Mouse (Mus musculus): ENCODE data around the gene Fam163a. TPM values are rescaled to one million over a fixed set of nuclear protein-coding genes. Genes with fewer than 3 reads are reported as not detected.

The Fam163a gene
- polyA plus RNA-seq, 1 experiment, result 0.23 TPM

GRCm38 (mm10) chr1:156192853-156193252 lies 12.0 kb downstream of the Fam163a start:
- TF ChIP-seq CTCF (IDR thresholded peaks at IDR 0.05; ENCODE audit: borderline replicate concordance, control insufficient read depth, extremely low read depth, insufficient read depth, low read length, poor library complexity) (no peak), POLR2A (IDR thresholded peaks at IDR 0.05; ENCODE audit: control insufficient read depth, extremely low read depth, insufficient read depth, low read length, poor library complexity) (no peak)
- Histone ChIP-seq H3K36me3 (ENCODE audit: control insufficient read depth, insufficient read depth, low read length) (no peaks in the 10 kb centered on the region), H3K4me1 (replicated peaks; ENCODE audit: control insufficient read depth, insufficient read depth, low read length) (no peaks in the 10 kb centered on the region), H3K27me3 (ENCODE audit: control insufficient read depth, insufficient read depth, low read length) (no peaks in the 10 kb centered on the region), H3K27ac (ENCODE audit: control insufficient read depth, insufficient read depth, low read length) (no peak overlapping the region), H3K4me3 (ENCODE audit: control insufficient read depth, insufficient read depth, low read length) (no peak overlapping the region)
- no peak for DNase-seq
- 94% methylated on average over 7 of the region's 7 CpGs for WGBS

- no peak overlapping the region for H3K4me3 ChIP-seq (ENCODE audit: control insufficient read depth, insufficient read depth, low read length)
- DNase-seq, result no peak
- H3K27ac ChIP-seq (ENCODE audit: control insufficient read depth, insufficient read depth, low read length), result no peak overlapping the region
- no peaks in the 10 kb centered on the region for H3K27me3 ChIP-seq (ENCODE audit: control insufficient read depth, insufficient read depth, low read length)
- H3K36me3 ChIP-seq (ENCODE audit: control insufficient read depth, insufficient read depth, low read length), result no peaks in the 10 kb centered on the region
- WGBS, result 96% methylated on average over 3 of the region's 3 CpGs
- TF ChIP-seq POLR2A (IDR thresholded peaks at IDR 0.05; ENCODE audit: control insufficient read depth, extremely low read depth, insufficient read depth, low read length, poor library complexity) (no peak), CTCF (IDR thresholded peaks at IDR 0.05; ENCODE audit: borderline replicate concordance, control insufficient read depth, extremely low read depth, insufficient read depth, low read length, poor library complexity) (no peak)
- H3K4me1 ChIP-seq (replicated peaks; ENCODE audit: control insufficient read depth, insufficient read depth, low read length), result no peaks in the 10 kb centered on the region
Measured at GRCm38 (mm10) chr1:156186646-156187045, 18.2 kb downstream of the Fam163a start.

DNA sequence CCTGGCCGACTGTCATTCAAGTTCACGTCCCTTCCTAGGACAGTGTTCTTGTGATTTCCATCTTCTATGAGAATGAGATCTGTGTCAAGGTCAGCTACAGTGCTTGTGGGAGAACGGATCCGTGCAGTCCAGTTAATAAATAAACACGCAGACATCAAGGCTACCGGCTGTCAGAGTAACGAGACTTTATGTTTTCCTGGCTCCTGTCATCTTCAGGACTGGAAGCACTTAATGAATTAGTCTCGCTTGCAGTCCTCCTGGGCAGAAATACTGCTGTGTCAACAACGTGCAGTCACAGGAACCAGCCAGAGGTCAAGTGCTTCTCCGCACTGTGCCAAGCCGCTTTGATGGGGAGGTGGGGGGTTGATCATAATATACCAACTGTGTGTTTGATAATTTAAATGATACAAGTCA lies 20.7 kb downstream of the Fam163a start:
- DNase-seq, result no peak
- Histone ChIP-seq H3K36me3 (ENCODE audit: control insufficient read depth, insufficient read depth, low read length) (no peaks in the 10 kb centered on the region), H3K27ac (ENCODE audit: control insufficient read depth, insufficient read depth, low read length) (no peak overlapping the region)

DNA sequence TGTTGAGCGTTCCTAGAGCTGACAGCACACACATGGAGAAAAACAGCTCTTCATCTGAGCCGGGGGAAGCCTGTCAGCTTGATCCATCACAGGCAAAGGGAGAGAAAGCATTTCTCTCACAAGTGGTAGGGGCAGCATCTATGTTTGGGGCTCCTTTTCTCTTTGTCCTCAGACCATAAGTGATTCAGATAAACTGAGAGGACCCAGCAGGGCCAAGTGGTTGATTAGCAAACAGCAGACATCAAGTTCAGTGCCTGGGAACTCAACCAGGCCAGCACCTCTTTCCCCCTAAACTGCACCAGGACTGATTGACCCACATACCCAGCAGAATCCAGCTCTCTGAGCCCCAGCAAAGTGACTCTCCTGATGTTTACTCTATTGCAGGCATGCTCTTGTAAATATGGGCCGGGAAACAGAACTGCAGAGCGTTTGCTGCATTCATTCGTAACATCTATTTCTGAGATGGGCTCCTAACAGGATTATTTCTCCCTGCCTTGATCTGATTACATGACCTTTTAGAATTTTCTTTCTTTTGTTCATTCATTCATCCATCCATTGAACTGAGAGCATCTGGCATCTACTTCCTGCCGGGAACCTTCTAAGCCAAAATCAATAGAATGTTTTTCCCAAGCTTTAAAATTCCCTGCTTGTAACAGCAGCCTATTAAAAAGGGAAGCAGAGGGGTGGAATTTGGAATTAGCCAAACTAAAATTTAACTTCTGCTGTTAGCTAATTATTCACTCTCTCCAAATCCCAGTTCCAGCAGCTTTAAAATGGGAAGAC lies 21.5 kb downstream of the Fam163a start:
- DNase-seq, result no peak
- H3K4me3 ChIP-seq (ENCODE audit: control insufficient read depth, insufficient read depth, low read length), result no peak overlapping the region
- no peaks in the 10 kb centered on the region for H3K4me1 ChIP-seq (replicated peaks; ENCODE audit: control insufficient read depth, insufficient read depth, low read length)
- 94% methylated on average over 6 of the region's 6 CpGs for WGBS
- no peaks in the 10 kb centered on the region for H3K36me3 ChIP-seq (ENCODE audit: control insufficient read depth, insufficient read depth, low read length)
- TF ChIP-seq POLR2A (IDR thresholded peaks at IDR 0.05; ENCODE audit: control insufficient read depth, extremely low read depth, insufficient read depth, low read length, poor library complexity), result no peak
- TF ChIP-seq CTCF (IDR thresholded peaks at IDR 0.05; ENCODE audit: borderline replicate concordance, control insufficient read depth, extremely low read depth, insufficient read depth, low read length, poor library complexity), result no peak
- no peaks in the 10 kb centered on the region for H3K27me3 ChIP-seq (ENCODE audit: control insufficient read depth, insufficient read depth, low read length)
- H3K27ac ChIP-seq (ENCODE audit: control insufficient read depth, insufficient read depth, low read length), result no peak overlapping the region

More for the DNA sequence above, 20.7 kb downstream of the Fam163a start:
- no peaks in the 10 kb centered on the region for H3K4me1 ChIP-seq (replicated peaks; ENCODE audit: control insufficient read depth, insufficient read depth, low read length)
- no peak for TF ChIP-seq CTCF (IDR thresholded peaks at IDR 0.05; ENCODE audit: borderline replicate concordance, control insufficient read depth, extremely low read depth, insufficient read depth, low read length, poor library complexity)
- no peak for TF ChIP-seq POLR2A (IDR thresholded peaks at IDR 0.05; ENCODE audit: control insufficient read depth, extremely low read depth, insufficient read depth, low read length, poor library complexity)
- no peak overlapping the region for H3K4me3 ChIP-seq (ENCODE audit: control insufficient read depth, insufficient read depth, low read length)
- WGBS, result 48% methylated on average over 11 of the region's 11 CpGs
- no peaks in the 10 kb centered on the region for H3K27me3 ChIP-seq (ENCODE audit: control insufficient read depth, insufficient read depth, low read length)

DNA sequence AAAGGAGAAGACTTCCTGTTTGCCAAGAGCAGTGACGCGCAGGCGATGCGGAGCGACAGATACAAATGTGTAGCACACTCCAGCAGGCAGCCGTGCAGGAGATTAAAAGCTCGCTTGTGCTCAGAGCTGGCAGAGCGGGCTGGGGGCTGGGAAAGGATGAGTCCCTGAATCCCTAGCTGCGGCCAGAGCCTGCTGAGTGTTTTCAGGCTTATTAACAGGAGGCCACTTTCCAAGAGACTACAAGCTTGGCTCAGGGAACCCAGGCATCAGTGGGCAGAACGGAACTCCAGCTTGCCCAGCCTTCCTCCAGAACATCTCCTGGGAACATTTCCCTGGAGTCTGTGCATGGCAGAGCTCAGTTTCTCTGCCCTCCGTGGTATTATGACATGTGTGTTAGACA lies 25.0 kb downstream of the Fam163a start:
- H3K27me3 ChIP-seq (ENCODE audit: control insufficient read depth, insufficient read depth, low read length), result no peaks in the 10 kb centered on the region
- H3K36me3 ChIP-seq (ENCODE audit: control insufficient read depth, insufficient read depth, low read length), result no peaks in the 10 kb centered on the region
- H3K27ac ChIP-seq (ENCODE audit: control insufficient read depth, insufficient read depth, low read length), result no peak overlapping the region
- no peak for DNase-seq
- no peaks in the 10 kb centered on the region for H3K4me1 ChIP-seq (replicated peaks; ENCODE audit: control insufficient read depth, insufficient read depth, low read length)
- no peak overlapping the region for H3K4me3 ChIP-seq (ENCODE audit: control insufficient read depth, insufficient read depth, low read length)
- WGBS, result 93% methylated on average over 11 of the region's 11 CpGs
- no peak for TF ChIP-seq CTCF (IDR thresholded peaks at IDR 0.05; ENCODE audit: borderline replicate concordance, control insufficient read depth, extremely low read depth, insufficient read depth, low read length, poor library complexity)
- no peak for TF ChIP-seq POLR2A (IDR thresholded peaks at IDR 0.05; ENCODE audit: control insufficient read depth, extremely low read depth, insufficient read depth, low read length, poor library complexity)

DNA sequence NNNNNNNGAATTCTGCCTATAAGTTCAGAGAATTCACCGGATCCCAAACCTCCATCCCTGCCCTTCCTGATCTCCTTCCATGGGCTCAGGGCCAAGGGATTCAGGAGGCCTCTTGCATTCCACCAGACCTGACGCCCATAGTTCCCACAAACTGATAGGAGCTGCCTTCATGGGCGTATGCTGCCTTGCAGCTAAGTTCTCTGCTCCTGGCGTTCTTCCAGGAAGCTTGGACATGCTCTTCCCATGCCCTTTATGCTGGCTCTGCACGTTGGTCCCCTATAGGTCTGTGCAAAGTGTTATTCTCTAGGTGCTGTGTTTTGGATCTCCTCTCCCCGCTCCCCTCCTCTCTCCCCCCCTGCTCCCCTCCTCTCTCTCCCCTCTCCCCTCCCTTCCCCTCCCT lies 36.1 kb downstream of the Fam163a start:
- 57% methylated on average over 6 of the region's 6 CpGs for WGBS
- Histone ChIP-seq H3K4me1 (replicated peaks; ENCODE audit: control insufficient read depth, insufficient read depth, low read length) (no peaks in the 10 kb centered on the region), H3K36me3 (ENCODE audit: control insufficient read depth, insufficient read depth, low read length) (no peaks in the 10 kb centered on the region), H3K27me3 (ENCODE audit: control insufficient read depth, insufficient read depth, low read length) (no peaks in the 10 kb centered on the region), H3K4me3 (ENCODE audit: control insufficient read depth, insufficient read depth, low read length) (no peak overlapping the region), H3K27ac (ENCODE audit: control insufficient read depth, insufficient read depth, low read length) (no peak overlapping the region)
- no peak for DNase-seq
- no peak for TF ChIP-seq CTCF (IDR thresholded peaks at IDR 0.05; ENCODE audit: borderline replicate concordance, control insufficient read depth, extremely low read depth, insufficient read depth, low read length, poor library complexity)
- TF ChIP-seq POLR2A (IDR thresholded peaks at IDR 0.05; ENCODE audit: control insufficient read depth, extremely low read depth, insufficient read depth, low read length, poor library complexity), result no peak
